Mouse (Mus musculus): ENCODE measurements at regions not wholly inside any gene's neighbourhood (a gene's known extent, or its start where the extent isn't known, plus 50 kb on each side); places are given as distances from the start of the nearest gene placed in this dataset.
A peak's percentile ranks its signal among the peaks of the same experiment; 100 is the strongest.

DNA sequence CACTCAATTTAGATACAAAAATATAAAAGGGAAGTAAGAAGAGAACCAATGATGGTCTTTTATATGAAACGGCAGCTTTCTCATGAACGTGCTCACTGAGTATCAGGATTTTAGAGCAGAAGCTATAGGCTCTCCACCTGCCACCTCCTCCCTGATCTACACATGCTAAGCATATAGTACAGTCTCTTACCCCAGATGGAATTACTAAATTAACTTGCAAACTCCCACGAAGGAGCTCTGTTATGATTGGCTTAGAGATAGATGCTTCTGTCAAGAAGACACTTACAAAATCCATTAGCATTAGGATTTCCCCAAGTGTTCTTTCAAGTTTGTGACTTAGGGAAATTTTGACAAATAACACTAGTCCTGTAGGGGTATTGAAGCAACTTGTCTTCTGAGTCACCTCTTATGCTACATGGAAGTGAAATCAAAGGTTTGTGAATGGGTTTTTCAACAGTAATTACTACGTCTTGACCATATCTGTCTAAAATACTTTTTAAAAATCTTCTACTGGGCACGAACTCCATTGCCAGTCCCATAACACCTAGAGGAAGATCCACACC lies 60.6 kb downstream of the Crygs start:
- WGBS = 84% methylated on average over 5 of the region's 5 CpGs
- Histone ChIP-seq H3K27me3 (ENCODE audit: insufficient read depth, low read length) (no peaks in the 10 kb centered on the region), H3K9me3 (ENCODE audit: low read length) (no peaks in the 10 kb centered on the region), H3K9ac (no peak overlapping the region), H3K4me2 (ENCODE audit: low read depth) (no peak overlapping the region), H3K4me3 (ENCODE audit: low read depth, low read length) (no peak overlapping the region), H3K4me1 (ENCODE audit: insufficient read depth) (no peaks in the 10 kb centered on the region), H3K36me3 (ENCODE audit: insufficient read depth) (no peaks in the 10 kb centered on the region), H3K27ac (ENCODE audit: low read depth, low read length) (no peak overlapping the region)
- TF ChIP-seq CTCF (IDR thresholded peaks at IDR 0.05; ENCODE audit: low read depth) = no peak
- DNase-seq (no peak), ATAC-seq (no peak)

GRCm38 (mm10) chr16:22744121-22744855 lies 67.1 kb downstream of the Crygs start:
- Histone ChIP-seq H3K27me3 (ENCODE audit: insufficient read depth, low read length) (no peaks in the 10 kb centered on the region), H3K9ac (no peak overlapping the region), H3K27ac (ENCODE audit: low read depth, low read length) (no peak overlapping the region), H3K4me2 (ENCODE audit: low read depth) (no peak overlapping the region), H3K4me3 (ENCODE audit: low read depth, low read length) (no peak overlapping the region), H3K36me3 (ENCODE audit: insufficient read depth) (no peaks in the 10 kb centered on the region), H3K4me1 (ENCODE audit: insufficient read depth) (no peaks in the 10 kb centered on the region), H3K9me3 (ENCODE audit: low read length) (no peaks in the 10 kb centered on the region)
- TF ChIP-seq CTCF (IDR thresholded peaks at IDR 0.05; ENCODE audit: low read depth) = no peak
- ATAC-seq (no peak), DNase-seq (no peak)
- 85% methylated on average over 7 of the region's 7 CpGs for WGBS

DNA sequence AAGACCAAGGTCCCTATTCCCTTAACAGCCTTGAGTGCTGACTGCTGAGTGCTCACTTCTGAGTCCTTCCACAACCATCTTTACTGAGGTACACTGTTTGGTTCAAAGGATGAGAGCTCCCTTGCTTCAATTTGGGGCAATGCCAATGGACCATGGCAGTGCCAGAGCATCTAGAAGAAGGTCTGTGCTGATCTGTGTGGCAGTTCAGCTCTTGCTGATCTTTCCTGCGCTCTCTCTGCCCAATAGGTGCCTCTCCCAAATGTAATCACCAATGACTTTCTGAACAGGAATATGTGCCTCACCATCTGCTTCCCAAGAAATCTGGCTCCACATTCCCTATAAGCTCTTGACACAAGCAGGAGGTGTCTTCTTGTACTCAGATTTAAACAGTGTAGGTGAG lies 67.9 kb downstream of the Crygs start:
- ATAC-seq = no peak
- no peak for TF ChIP-seq CTCF (IDR thresholded peaks at IDR 0.05; ENCODE audit: low read depth)
- H3K4me1 ChIP-seq (ENCODE audit: insufficient read depth) = no peaks in the 10 kb centered on the region
- no peak for DNase-seq
- H3K4me3 ChIP-seq (ENCODE audit: low read depth, low read length) = no peak overlapping the region
- no peak overlapping the region for H3K9ac ChIP-seq
- H3K27ac ChIP-seq (ENCODE audit: low read depth, low read length) = no peak overlapping the region
- 87% methylated on average over 1 of the region's 1 CpGs for WGBS
- H3K4me2 ChIP-seq (ENCODE audit: low read depth) = no peak overlapping the region
- no peaks in the 10 kb centered on the region for H3K9me3 ChIP-seq (ENCODE audit: low read length)
- H3K36me3 ChIP-seq (ENCODE audit: insufficient read depth) = no peaks in the 10 kb centered on the region
- H3K27me3 ChIP-seq (ENCODE audit: insufficient read depth, low read length) = no peaks in the 10 kb centered on the region

- DNase-seq = no peak
- TF ChIP-seq CTCF (IDR thresholded peaks at IDR 0.05; ENCODE audit: low read depth) = no peak
- WGBS = 76% methylated on average over 4 of the region's 4 CpGs
Measured at GRCm38 (mm10) chr16:22741496-22741895, 69.9 kb downstream of the Crygs start.

GRCm38 (mm10) chr16:22734529-22735022 lies 76.8 kb downstream of the Crygs start:
- Histone ChIP-seq H3K9me3 (ENCODE audit: low read length) (no peaks in the 10 kb centered on the region), H3K9ac (no peak overlapping the region), H3K4me3 (ENCODE audit: low read depth, low read length) (no peak overlapping the region), H3K4me1 (ENCODE audit: insufficient read depth) (no peaks in the 10 kb centered on the region), H3K36me3 (ENCODE audit: insufficient read depth) (no peaks in the 10 kb centered on the region), H3K27ac (ENCODE audit: low read depth, low read length) (no peak overlapping the region), H3K4me2 (ENCODE audit: low read depth) (no peak overlapping the region), H3K27me3 (ENCODE audit: insufficient read depth, low read length) (no peaks in the 10 kb centered on the region)
- peak; percentile 62 for ATAC-seq
- no peak for TF ChIP-seq CTCF (IDR thresholded peaks at IDR 0.05; ENCODE audit: low read depth)
- peak; percentile 22 for DNase-seq
- WGBS = 34% methylated on average over 10 of the region's 10 CpGs

More at GRCm38 (mm10) chr16:22741496-22741895, 69.9 kb downstream of the Crygs start:
- Histone ChIP-seq H3K9me3 (ENCODE audit: low read length) (no peaks in the 10 kb centered on the region), H3K9ac (no peak overlapping the region), H3K27me3 (ENCODE audit: insufficient read depth, low read length) (no peaks in the 10 kb centered on the region), H3K36me3 (ENCODE audit: insufficient read depth) (no peaks in the 10 kb centered on the region), H3K27ac (ENCODE audit: low read depth, low read length) (no peak overlapping the region), H3K4me1 (ENCODE audit: insufficient read depth) (no peaks in the 10 kb centered on the region), H3K4me2 (ENCODE audit: low read depth) (no peak overlapping the region), H3K4me3 (ENCODE audit: low read depth, low read length) (no peak overlapping the region)
- ATAC-seq = no peak

DNA sequence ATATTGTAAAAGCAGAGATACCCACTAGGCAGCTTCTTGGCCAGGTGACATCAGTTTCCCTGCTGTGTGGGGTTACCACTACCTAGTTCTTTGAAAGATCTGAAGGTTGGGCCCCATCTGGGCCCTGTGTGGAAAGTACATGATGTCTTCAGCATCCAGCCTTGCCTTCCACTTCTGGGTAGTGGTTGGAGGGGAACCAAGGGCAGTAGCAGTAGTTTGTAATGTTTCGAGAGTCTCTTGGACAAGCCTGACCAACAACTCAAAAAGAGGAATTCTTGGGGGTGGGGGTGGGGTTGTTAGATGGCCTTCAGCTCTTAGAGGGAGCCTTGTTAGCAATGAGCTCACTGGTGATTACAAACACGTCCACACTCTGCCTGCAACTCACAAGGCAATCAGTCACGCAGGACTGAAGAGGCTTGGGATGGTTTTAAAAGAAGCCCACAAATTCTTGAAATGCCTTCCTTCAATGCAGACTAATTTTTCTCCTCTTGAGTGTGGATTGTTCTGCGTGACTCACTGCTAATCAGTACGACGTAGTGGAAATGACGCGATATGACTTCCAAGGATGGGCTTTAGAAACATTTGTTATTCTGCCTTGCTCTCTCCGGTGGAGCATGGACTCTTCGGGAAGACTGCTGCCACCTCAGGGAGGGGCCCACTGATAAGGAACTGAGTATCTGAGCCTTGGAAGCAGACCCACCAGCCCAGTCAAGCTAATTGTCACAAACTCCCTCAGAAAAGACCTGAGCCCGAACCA lies 76.9 kb upstream of the Dgkg start:
- Histone ChIP-seq H3K9ac (no peak overlapping the region), H3K9me3 (ENCODE audit: low read length) (no peaks in the 10 kb centered on the region), H3K4me2 (ENCODE audit: low read depth) (no peak overlapping the region), H3K27me3 (ENCODE audit: insufficient read depth, low read length) (no peaks in the 10 kb centered on the region), H3K4me1 (ENCODE audit: insufficient read depth) (no peaks in the 10 kb centered on the region), H3K27ac (ENCODE audit: low read depth, low read length) (no peak overlapping the region), H3K4me3 (ENCODE audit: low read depth, low read length) (no peak overlapping the region), H3K36me3 (ENCODE audit: insufficient read depth) (no peaks in the 10 kb centered on the region)
- DNase-seq (peak; percentile 16), ATAC-seq (peak; percentile 66)
- WGBS = 20% methylated on average over 11 of the region's 11 CpGs
- no peak for TF ChIP-seq CTCF (IDR thresholded peaks at IDR 0.05; ENCODE audit: low read depth)

DNA sequence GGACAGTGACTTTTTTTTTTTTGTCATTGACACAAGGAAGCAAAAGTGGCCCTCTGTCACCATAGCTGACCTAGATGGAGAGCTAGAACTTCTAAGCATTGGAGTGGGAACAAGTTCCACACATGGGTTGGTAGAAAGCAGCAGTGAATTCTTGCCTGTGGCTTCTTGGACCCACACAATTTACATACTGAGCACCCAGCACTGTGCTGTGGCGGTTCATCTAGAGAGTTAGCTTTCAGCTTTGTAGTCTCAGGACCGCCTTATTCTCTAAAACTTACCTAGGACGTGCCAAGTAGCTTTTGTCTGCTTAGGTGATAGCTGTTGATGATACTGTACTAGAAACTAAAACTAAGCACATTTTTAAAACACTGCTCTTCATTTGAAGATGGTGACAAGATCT lies 72.1 kb upstream of the Dgkg start:
- WGBS = 79% methylated on average over 3 of the region's 3 CpGs
- TF ChIP-seq CTCF (IDR thresholded peaks at IDR 0.05; ENCODE audit: low read depth) = no peak

More for the DNA sequence above, 72.1 kb upstream of the Dgkg start:
- H3K9ac ChIP-seq = no peak overlapping the region
- H3K4me2 ChIP-seq (ENCODE audit: low read depth) = no peak overlapping the region
- no peak for ATAC-seq
- no peak overlapping the region for H3K4me3 ChIP-seq (ENCODE audit: low read depth, low read length)
- H3K36me3 ChIP-seq (ENCODE audit: insufficient read depth) = no peaks in the 10 kb centered on the region
- H3K4me1 ChIP-seq (ENCODE audit: insufficient read depth) = no peaks in the 10 kb centered on the region
- H3K27me3 ChIP-seq (ENCODE audit: insufficient read depth, low read length) = no peaks in the 10 kb centered on the region
- DNase-seq = no peak
- no peak overlapping the region for H3K27ac ChIP-seq (ENCODE audit: low read depth, low read length)
- no peaks in the 10 kb centered on the region for H3K9me3 ChIP-seq (ENCODE audit: low read length)

Measured in forebrain, postnatal 0 days (tissue).